Mouse (Mus musculus) kidney, postnatal 0 days (tissue): Measurements from ENCODE around the gene Mief1. TPM values are rescaled to one million over a fixed set of nuclear protein-coding genes. Genes with fewer than 3 reads are reported as not detected.

Experiments
- ATAC-seq: fragments of 200-750 bp; cut with Nextera tagmentation; replicated peaks from 2 replicates; pipeline ENCODE4 v1.8.0; 2017; ENCODE audit warnings: low read depth, moderate number of reproducible peaks, moderate TSS enrichment, moderate library complexity; ENCODE audit not compliant: low FRiP score
- DNase-seq: peaks from one replicate; pipeline ENCODE4 v3.0.0-alpha.2; 2016; ENCODE audit warnings: low spot score
- H3K27ac ChIP-seq: fragments of 300-500 bp; sonication (generic); 2 replicates; pipeline ENCODE4 v1.5.1; 2014; ENCODE audit warnings: mild to moderate bottlenecking
- H3K27me3 ChIP-seq: fragments of 300-500 bp; sonication (generic); 2 replicates; pipeline ENCODE4 v1.6.1; 2014; ENCODE audit warnings: low read length, mixed read lengths; ENCODE audit not compliant: insufficient read depth
- H3K36me3 ChIP-seq: fragments of 300-500 bp; sonication (generic); 2 replicates; pipeline ENCODE4 v1.6.1; 2014; ENCODE audit warnings: low read length, mixed read lengths; ENCODE audit not compliant: insufficient read depth
- H3K4me1 ChIP-seq: fragments of 300-500 bp; sonication (generic); replicated peaks from 2 replicates; pipeline ENCODE4 v1.6.1; 2014; ENCODE audit warnings: antibody characterized with exemption, low read length, mixed read lengths; ENCODE audit not compliant: insufficient read depth
- H3K4me2 ChIP-seq: fragments of 300-500 bp; sonication (generic); 2 replicates; pipeline ENCODE4 v1.6.1; 2014; ENCODE audit warnings: mild to moderate bottlenecking, low read length, moderate library complexity, mixed read lengths
- H3K4me3 ChIP-seq: fragments of 300-500 bp; sonication (generic); replicated peaks from 2 replicates; pipeline ENCODE4 v1.5.1; 2014; ENCODE audit warnings: low read depth, low read length
- H3K9ac ChIP-seq: fragments of 300-500 bp; sonication (generic); 2 replicates; pipeline ENCODE4 v1.6.1; 2014; ENCODE audit warnings: low read depth, low read length
- H3K9me3 ChIP-seq: fragments of 300-500 bp; sonication (generic); replicated peaks from 2 replicates; pipeline ENCODE4 v1.6.1; 2016; ENCODE audit warnings: low read length, inconsistent platforms, mixed read lengths
- CTCF ChIP-seq: IDR thresholded peaks from 2 replicates; pipeline ENCODE4 v1.5.1; 2016; ENCODE audit warnings: antibody characterized with exemption, low read depth, mild to moderate bottlenecking, moderate library complexity
- WGBS: fragments of 180-500 bp; shearing (Covaris S2); extraction: QIAGEN DNeasy Blood & Tissue Kit; methylation state at CpG from one replicate; pipeline ENCODE4 v1.1.7; 2014; 5-methylcytosine and 5-hydroxymethylcytosine counted together
- polyA plus RNA-seq: library from polyadenylated mRNA; unstranded; fragments of >200 nt; fragmentation: Nextera tagmentation; extraction: Ambion mirVana; gene quantifications from 2 replicates; pipeline ENCODE4 v1.2.1, GENCODE M21; 2015

Gene Mief1
- polyA plus RNA-seq = 19.9 and 20.5 TPM in 2 replicates

- ATAC-seq = peak; percentile 97
- WGBS = 2% methylated on average over 67 of the region's 67 CpGs
- Histone ChIP-seq H3K36me3 (peaks cover 24% of the 10 kb centered on the region; the same call in 1 of the 2 replicates), H3K4me2 (peak within 1 kb of the TSS; percentile 56), H3K27ac (peak within 1 kb of the TSS; percentile 90), H3K27me3 (no peaks in the 10 kb centered on the region), H3K4me3 (peak within 1 kb of the TSS; percentile 90), H3K9ac (peak within 1 kb of the TSS; percentile 86), H3K4me1 (peaks cover 7% of the 10 kb centered on the region; the same call in 1 of the 2 replicates), H3K9me3 (no peaks in the 10 kb centered on the region)
- peak; percentile 30; the same call in 1 of the 2 replicates for TF ChIP-seq CTCF
- DNase-seq = peak; percentile 98
Observed at GRCm38 (mm10) chr15:80233733-80234509, at the start of gene Mief1. TSS of gene Mief1 (plus strand) at chr15:80234018.

- 69% methylated on average over 5 of the region's 5 CpGs for WGBS
- Histone ChIP-seq H3K9ac (no peak overlapping the region), H3K9me3 (no peaks in the 10 kb centered on the region), H3K4me3 (no peak overlapping the region), H3K4me2 (no peak overlapping the region), H3K27me3 (no peaks in the 10 kb centered on the region), H3K27ac (peak overlapping the region; percentile 73), H3K36me3 (no peaks in the 10 kb centered on the region), H3K4me1 (peaks cover 12% of the 10 kb centered on the region; the same call in 1 of the 2 replicates)
- ATAC-seq (peak; percentile 77), DNase-seq (peak; percentile 22)
- TF ChIP-seq CTCF = no peak
Observed at GRCm38 (mm10) chr15:80188927-80189326, 44.9 kb upstream of the Mief1 start.

DNA sequence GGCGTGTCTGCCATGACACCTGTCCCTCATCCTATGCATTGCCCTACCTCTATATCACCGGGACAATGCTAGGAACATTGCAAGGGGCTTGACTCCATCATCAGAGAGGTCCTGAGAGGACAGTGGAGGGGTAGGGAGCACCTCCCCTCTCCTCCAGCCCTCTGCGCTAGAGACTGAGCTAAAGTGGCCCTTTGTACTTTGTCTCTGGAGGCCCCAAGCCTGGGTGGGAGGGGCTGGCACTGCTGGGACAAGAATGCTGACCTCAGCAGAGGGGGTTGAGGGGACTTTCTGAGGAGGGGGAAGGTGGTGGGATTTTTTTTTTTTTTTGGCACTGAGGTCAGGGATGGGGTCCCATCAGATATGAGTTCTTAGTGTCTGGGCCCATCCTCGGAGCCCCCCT lies 43.7 kb upstream of the Mief1 start:
- DNase-seq (no peak), ATAC-seq (peak; percentile 45; the same call in 1 of the 2 replicates)
- 71% methylated on average over 4 of the region's 4 CpGs for WGBS
- no peaks in the 10 kb centered on the region for H3K27me3 ChIP-seq
- no peak overlapping the region for H3K4me2 ChIP-seq
- TF ChIP-seq CTCF = no peak
- H3K27ac ChIP-seq = peak overlapping the region; percentile 73
- H3K4me3 ChIP-seq = no peak overlapping the region
- no peaks in the 10 kb centered on the region for H3K36me3 ChIP-seq
- H3K9me3 ChIP-seq = no peaks in the 10 kb centered on the region
- H3K4me1 ChIP-seq = peaks cover 12% of the 10 kb centered on the region; the same call in 1 of the 2 replicates
- H3K9ac ChIP-seq = no peak overlapping the region

DNA sequence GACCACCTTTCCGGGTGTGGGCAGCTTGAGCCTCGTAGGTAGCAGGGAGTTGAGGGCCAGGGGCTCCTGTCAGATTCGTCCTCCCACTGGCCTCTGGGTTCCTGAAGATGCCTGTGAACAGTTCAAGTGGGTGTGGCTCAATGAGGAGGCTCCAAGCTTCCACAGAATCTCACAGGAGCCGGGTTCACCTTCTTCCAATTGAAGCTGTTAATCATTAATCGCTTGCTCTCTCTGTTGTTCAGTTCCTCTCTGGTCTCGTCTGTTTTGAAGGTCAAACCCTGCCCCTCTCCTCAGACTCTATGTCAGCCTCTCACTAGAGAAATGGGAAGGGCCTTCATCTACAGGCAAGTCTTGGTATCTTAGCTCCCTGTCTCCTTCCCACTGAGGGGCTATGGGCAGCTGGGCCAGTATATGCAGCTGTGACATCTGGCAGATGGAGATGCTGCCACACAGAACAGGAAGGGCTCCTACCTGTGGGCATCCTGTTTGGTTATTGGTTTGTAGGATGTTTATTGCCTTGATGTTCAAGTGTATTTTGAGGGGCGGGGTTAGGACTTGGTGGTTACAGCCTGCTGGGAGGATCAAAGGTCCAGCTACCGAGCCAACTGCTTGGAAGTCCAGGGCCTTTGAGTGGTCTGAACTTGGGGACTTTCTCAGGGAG lies 42.1 kb upstream of the Mief1 start:
- Histone ChIP-seq H3K9me3 (no peaks in the 10 kb centered on the region), H3K36me3 (no peaks in the 10 kb centered on the region), H3K27ac (peak overlapping the region; percentile 57), H3K4me1 (peaks cover 12% of the 10 kb centered on the region; the same call in 1 of the 2 replicates), H3K4me2 (no peak overlapping the region), H3K4me3 (no peak overlapping the region), H3K27me3 (no peaks in the 10 kb centered on the region), H3K9ac (no peak overlapping the region)
- peak; percentile 32 for DNase-seq
- TF ChIP-seq CTCF = no peak
- ATAC-seq = peak; percentile 52; the same call in 1 of the 2 replicates
- WGBS = 56% methylated on average over 8 of the region's 8 CpGs

- Histone ChIP-seq H3K36me3 (no peaks in the 10 kb centered on the region), H3K4me3 (no peak overlapping the region), H3K27ac (peak overlapping the region; percentile 54), H3K4me1 (peaks cover 12% of the 10 kb centered on the region; the same call in 1 of the 2 replicates), H3K4me2 (no peak overlapping the region), H3K9me3 (no peaks in the 10 kb centered on the region), H3K9ac (no peak overlapping the region), H3K27me3 (no peaks in the 10 kb centered on the region)
- DNase-seq (no peak), ATAC-seq (no peak)
- no peak for TF ChIP-seq CTCF
- 92% methylated on average over 6 of the region's 6 CpGs for WGBS
Observed at GRCm38 (mm10) chr15:80192246-80192585, 41.6 kb upstream of the Mief1 start.

GRCm38 (mm10) chr15:80192847-80193246 lies 41.0 kb upstream of the Mief1 start:
- DNase-seq (no peak), ATAC-seq (no peak)
- no peaks in the 10 kb centered on the region for H3K36me3 ChIP-seq
- TF ChIP-seq CTCF = no peak
- H3K4me3 ChIP-seq = no peak overlapping the region
- WGBS = 76% methylated on average over 7 of the region's 7 CpGs
- peaks cover 12% of the 10 kb centered on the region; the same call in 1 of the 2 replicates for H3K4me1 ChIP-seq
- H3K27ac ChIP-seq = no peak overlapping the region
- H3K4me2 ChIP-seq = no peak overlapping the region
- H3K9me3 ChIP-seq = no peaks in the 10 kb centered on the region
- H3K9ac ChIP-seq = no peak overlapping the region
- H3K27me3 ChIP-seq = no peaks in the 10 kb centered on the region
